In the genomic region with DNA sequence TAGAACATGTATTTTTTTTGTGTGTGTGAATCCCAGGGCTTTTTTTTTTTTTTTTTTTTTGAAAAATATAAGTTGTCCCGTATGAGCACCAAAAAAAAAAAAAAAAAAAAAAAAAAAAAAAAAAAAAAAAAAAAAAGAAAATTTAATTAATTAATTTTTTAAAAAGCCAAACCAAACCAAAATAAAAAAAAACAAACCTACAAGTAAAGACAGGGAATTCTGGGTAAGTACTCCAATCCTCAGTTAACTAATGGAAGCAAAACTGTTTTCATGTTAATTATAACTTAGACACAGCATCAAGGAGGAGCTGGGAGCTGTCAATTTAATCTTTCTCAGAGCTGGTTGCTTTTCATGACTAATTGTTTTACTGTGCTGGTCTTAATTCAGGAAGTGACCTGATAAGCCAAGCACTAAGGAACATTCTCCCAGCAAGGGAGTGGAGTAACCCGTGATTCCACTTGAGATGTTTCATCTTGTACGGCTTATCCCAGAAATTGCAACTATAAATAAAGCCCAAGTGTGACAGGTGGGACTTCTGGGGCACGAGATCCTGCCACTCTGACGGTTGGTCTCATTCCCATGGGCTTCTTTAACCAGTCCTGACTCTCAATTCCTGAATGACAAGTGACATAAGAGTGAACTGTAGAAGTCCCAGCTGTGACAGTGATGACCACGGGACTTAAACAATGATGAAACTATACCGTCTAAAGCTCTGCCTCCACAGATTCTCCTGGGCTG, we compare ENCODE assay signal across 22 mouse cellular contexts.
A peak's percentile ranks its signal among the peaks of the same experiment; 100 is the strongest.
DNase-seq lines count a peak whose midpoint lies in the region; ATAC-seq and TF ChIP-seq lines count a peak whose summit lies in the region.
"Had no signal": no experiment of that assay in that cellular context is flagged by ENCODE, and none has a peak within 500 bp of the region (broad histone marks: within the 10 kb centered on the region; RNA-seq: fewer than 3 reads in every experiment).

No protein-coding gene starts in this region.

- H3K4me2 ChIP-seq in heart, embryonic 13.5 days: 0 out of 2 replicates have a peak overlapping the region, but pooled peaks have one; percentile 5
- peak overlapping the region; percentile 20 for H3K4me2 ChIP-seq in myocyte (ENCODE audit: low read depth)
- H3K4me2 ChIP-seq: embryonic facial prominence, embryonic 12.5 days; forebrain, embryonic 12.5 days; heart, embryonic 12.5 days; hindbrain, embryonic 12.5 days had no signal

- H3K9me3 ChIP-seq in heart, embryonic 13.5 days: no peaks in the 10 kb centered on the region
- H3K9me3 ChIP-seq in ES-E14 (ENCODE audit: control insufficient read depth, insufficient read depth, low read depth, low read length): no peaks in the 10 kb centered on the region
- no peaks in the 10 kb centered on the region for H3K9me3 ChIP-seq in limb, embryonic 10.5 days (replicated peaks)
- H3K9me3 ChIP-seq: embryonic facial prominence, embryonic 12.5 days; forebrain, embryonic 12.5 days; heart, embryonic 12.5 days; hindbrain, embryonic 12.5 days had no signal

- no peaks in the 10 kb centered on the region for H3K79me2 ChIP-seq in heart, adult 2 months (replicated peaks; ENCODE audit: control insufficient read depth, insufficient read depth, low read length)
- no peaks in the 10 kb centered on the region for H3K79me2 ChIP-seq in myocyte (ENCODE audit: control insufficient read depth, insufficient read depth)

- no peak overlapping the region for H3K4me3 ChIP-seq in heart, embryonic 13.5 days
- no peak overlapping the region for H3K4me3 ChIP-seq in heart, adult 2 months
- no peak overlapping the region for H3K4me3 ChIP-seq in left cerebral cortex, adult 2 months
- no peak overlapping the region for H3K4me3 ChIP-seq in ES-E14 (ENCODE audit: insufficient read depth in 1 of 2, low read depth in 1 of 2, low read length in 2 of 2, poor library complexity in 1 of 2, severe bottlenecking in 1 of 2)
- no peak overlapping the region for H3K4me3 ChIP-seq in myocyte
- no peak overlapping the region for H3K4me3 ChIP-seq in limb, embryonic 10.5 days
- H3K4me3 ChIP-seq: embryonic facial prominence, embryonic 12.5 days; forebrain, embryonic 12.5 days; heart, embryonic 12.5 days; hindbrain, embryonic 12.5 days had no signal

- TF ChIP-seq POLR2A in heart, adult 2 months (IDR thresholded peaks at IDR 0.05; ENCODE audit: insufficient read depth, low read depth, low read length): no peak
- TF ChIP-seq POLR2A in myocyte (IDR thresholded peaks at IDR 0.05; ENCODE audit: insufficient read length, low read depth): no peak

- intact Hi-C loops in heart, adult 2 months (cut with DNase I): loop anchor here (10.0 kb wide), 1 partner anchor 685 kb away; no protein-coding TSS in a partner anchor
- intact Hi-C loops in left cerebral cortex, adult 2 months (cut with DNase I): loop anchor here (5.0 to 10.0 kb wide), 2 partner anchors 52 to 295 kb away; no protein-coding TSS in a partner anchor
- intact Hi-C loops in left cerebral cortex, postnatal 36 days (cut with DNase I): loop anchor here (5.0 kb wide), 1 partner anchor 52 kb away; no protein-coding TSS in a partner anchor

- H3ac ChIP-seq in myocyte (ENCODE audit: control insufficient read depth, insufficient read length): no peak overlapping the region

- no peak for TF ChIP-seq EP300 in heart, adult 2 months (IDR thresholded peaks at IDR 0.05; ENCODE audit: insufficient read depth, low read depth, low read length)

- in situ Hi-C loops in ES-E14 (cut with MboI; ENCODE audit: low sequenced_read_pairs in 2 of 2, unreplicated experiment in 2 of 2): loop anchor here (25.0 kb wide), 1 partner anchor 422 kb away; the partner anchor contains the start of gene Kcnma1 (in 2 of the 2)

- no peak overlapping the region for H3K27ac ChIP-seq in heart, embryonic 13.5 days (replicated peaks)
- no peak overlapping the region for H3K27ac ChIP-seq in heart, adult 2 months
- H3K27ac ChIP-seq in left cerebral cortex, adult 2 months: peak overlapping the region; percentile 66
- no peak overlapping the region for H3K27ac ChIP-seq in ES-E14 (ENCODE audit: insufficient read depth, low read depth, low read length, poor library complexity, severe bottlenecking)
- no peak overlapping the region for H3K27ac ChIP-seq in limb, embryonic 10.5 days
- H3K27ac ChIP-seq: embryonic facial prominence, embryonic 12.5 days; forebrain, embryonic 12.5 days; hindbrain, embryonic 12.5 days; hindbrain, postnatal 0 days had no signal

- no peak for ATAC-seq in heart, embryonic 13.5 days (ENCODE audit: extremely low read depth, insufficient number of reproducible peaks, low FRiP score, low TSS enrichment)
- ATAC-seq: forebrain, embryonic 16.5 days; hindbrain, postnatal 0 days had no signal

- H3K27me3 ChIP-seq in heart, embryonic 13.5 days (replicated peaks): peaks cover 26% of the 10 kb centered on the region
- no peaks in the 10 kb centered on the region; the same call in 1 of the 2 replicates for H3K27me3 ChIP-seq in heart, adult 2 months (ENCODE audit: control insufficient read depth, insufficient read depth, low read length)
- no peaks in the 10 kb centered on the region for H3K27me3 ChIP-seq in myocyte (ENCODE audit: control insufficient read depth, insufficient read depth, insufficient read length)
- no peaks in the 10 kb centered on the region for H3K27me3 ChIP-seq in limb, embryonic 10.5 days (ENCODE audit: low read depth, poor library complexity, severe bottlenecking)
- H3K27me3 ChIP-seq: embryonic facial prominence, embryonic 12.5 days; forebrain, embryonic 12.5 days; hindbrain, embryonic 12.5 days had no signal

- DNase-seq in heart, adult 2 months: no peak
- no peak for DNase-seq in left cerebral cortex, adult 2 months (ENCODE audit: extremely low spot score in 1 of 2, low spot score in 2 of 2)
- no peak for DNase-seq in left cerebral cortex, postnatal 36 days (ENCODE audit: low spot score in 2 of 2)
- no peak for DNase-seq in ES-E14 (ENCODE audit: low read depth, low spot score)
- DNase-seq in limb, embryonic 10.5 days (ENCODE audit: low spot score): no peak
- DNase-seq in cerebellum, postnatal 10 days: no peak
- DNase-seq: adrenal gland, adult 2 months; adrenal gland, postnatal 25 days; cerebellum, adult 2 months; cerebellum, postnatal 14 days; embryo, embryonic 11 days; gastrocnemius, postnatal 10 days; heart, postnatal 4 days; kidney, adult 11 months had no signal

- H3K4me1 ChIP-seq in heart, embryonic 13.5 days: peaks cover 27% of the 10 kb centered on the region
- peaks cover 2% of the 10 kb centered on the region; the same call in 1 of the 2 replicates for H3K4me1 ChIP-seq in heart, adult 2 months (ENCODE audit: control insufficient read depth, insufficient read depth, low read length)
- no peaks in the 10 kb centered on the region for H3K4me1 ChIP-seq in ES-E14 (ENCODE audit: control insufficient read depth in 2 of 2, insufficient read depth in 2 of 2, low read length in 2 of 2, poor library complexity in 1 of 2)
- H3K4me1 ChIP-seq in limb, embryonic 10.5 days: no peaks in the 10 kb centered on the region
- H3K4me1 ChIP-seq: embryonic facial prominence, embryonic 12.5 days had no signal

- H3K36me3 ChIP-seq in heart, embryonic 13.5 days: no peaks in the 10 kb centered on the region
- H3K36me3 ChIP-seq in heart, adult 2 months (ENCODE audit: control insufficient read depth, insufficient read depth, low read length): no peaks in the 10 kb centered on the region
- H3K36me3 ChIP-seq in ES-E14 (ENCODE audit: control insufficient read depth, insufficient read depth, low read length, poor library complexity, severe bottlenecking) (no peaks in the 10 kb centered on the region), myocyte (ENCODE audit: control insufficient read depth, insufficient read depth) (no peaks in the 10 kb centered on the region)
- H3K36me3 ChIP-seq in limb, embryonic 10.5 days: no peaks in the 10 kb centered on the region
- H3K36me3 ChIP-seq: embryonic facial prominence, embryonic 12.5 days; forebrain, embryonic 12.5 days; heart, embryonic 12.5 days; hindbrain, embryonic 12.5 days had no signal

- TF ChIP-seq CTCF in heart, adult 2 months (IDR thresholded peaks at IDR 0.05): no peak
- TF ChIP-seq CTCF in left cerebral cortex, adult 2 months (IDR thresholded peaks at IDR 0.05): no peak

- H3K9ac ChIP-seq in heart, embryonic 13.5 days: no peak overlapping the region
- no peak overlapping the region for H3K9ac ChIP-seq in heart, adult 2 months (ENCODE audit: low read depth, low read length)
- no peak overlapping the region for H3K9ac ChIP-seq in ES-E14 (ENCODE audit: insufficient read depth, low read depth, low read length, poor library complexity, severe bottlenecking)
- H3K9ac ChIP-seq: embryonic facial prominence, embryonic 12.5 days; forebrain, embryonic 12.5 days; heart, embryonic 12.5 days; hindbrain, embryonic 12.5 days had no signal

- 23% methylated on average over 7 of the region's 7 CpGs for WGBS in heart, embryonic 13.5 days
- 23% methylated on average over 7 of the region's 7 CpGs for WGBS in heart, adult 2 months
- 69% methylated on average over 6 of the region's 7 CpGs for WGBS in limb, embryonic 10.5 days

TF ChIP-seq in ES-E14, 5 proteins besides CTCF, POLR2A, EP300 and RAD21:
- peak; percentile 55; the same call in 1 of the 2 replicates for TF ChIP-seq ZNF384 (IDR thresholded peaks at IDR 0.05; ENCODE audit: low read depth, low read length)
- no peak for TF ChIP-seq MAFK (IDR thresholded peaks at IDR 0.05; ENCODE audit: insufficient read depth, low read depth, low read length)

TF ChIP-seq in myocyte, 11 proteins besides CTCF, POLR2A, EP300 and RAD21:
- TF ChIP-seq TCF12 (IDR thresholded peaks at IDR 0.05; ENCODE audit: insufficient read depth, poor library complexity, severe bottlenecking) (peak; percentile 15), CEBPB (IDR thresholded peaks at IDR 0.05; ENCODE audit: insufficient read depth, poor library complexity, severe bottlenecking) (no peak), E2F4 (IDR thresholded peaks at IDR 0.05; ENCODE audit: insufficient read depth) (no peak), POLR2AphosphoS2 (IDR thresholded peaks at IDR 0.05; ENCODE audit: insufficient read length, low read depth) (no peak), MYOD1 (IDR thresholded peaks at IDR 0.05; ENCODE audit: control insufficient read depth in 1 of 3, insufficient read length in 2 of 3, low read depth in 2 of 3) (peak in 1 of 3 experiments; percentile 68), SRF (IDR thresholded peaks at IDR 0.05; ENCODE audit: control insufficient read depth, insufficient read length, low read depth) (no peak), USF1 (IDR thresholded peaks at IDR 0.05; ENCODE audit: low read depth) (no peak), TCF3 (IDR thresholded peaks at IDR 0.05; ENCODE audit: insufficient read length, low read depth) (no peak), MAX (IDR thresholded peaks at IDR 0.05; ENCODE audit: low read depth) (no peak), MYOG (IDR thresholded peaks at IDR 0.05; ENCODE audit: control insufficient read depth in 1 of 3, insufficient read depth in 1 of 3, insufficient read length in 2 of 3, low read depth in 2 of 3) (peak in 2 of 3 experiments; percentile 14 to 20), REST (IDR thresholded peaks at IDR 0.05; ENCODE audit: insufficient read depth, insufficient read length) (no peak)
TF ChIP-seq in myocyte: peak in this region for 3.
